Mouse (Mus musculus): ENCODE data around the gene Aff1. TPM values are rescaled to one million over a fixed set of nuclear protein-coding genes. Genes with fewer than 3 reads are reported as not detected.
A peak's percentile ranks its signal among the peaks of the same experiment; 100 is the strongest.

Gene Aff1
- total RNA-seq, 2 experiments from 2014 or later, result 34.1 to 86.8 TPM

DNA sequence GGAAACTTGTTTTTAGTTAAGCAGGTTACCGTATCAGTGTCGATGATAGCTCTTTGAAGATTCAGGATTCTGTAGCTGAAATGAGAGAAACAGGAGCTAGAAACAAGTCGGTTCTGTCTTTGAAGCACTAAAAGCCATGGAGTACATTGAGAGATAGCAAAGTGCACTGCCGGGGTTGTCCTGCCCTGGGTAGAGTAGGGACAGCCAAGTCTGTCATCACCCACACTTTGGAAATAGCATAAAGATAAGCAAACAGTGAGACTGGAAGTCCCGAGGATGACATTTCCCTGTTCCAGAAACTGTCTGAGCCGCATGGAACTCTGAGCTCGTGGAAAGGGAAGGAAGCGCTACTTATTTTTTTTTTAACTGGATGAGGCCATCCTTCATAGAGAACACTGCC lies 136.6 kb downstream of the Aff1 start:
- ATAC-seq (replicated peaks; ENCODE audit: poor library complexity), result no peak

DNA sequence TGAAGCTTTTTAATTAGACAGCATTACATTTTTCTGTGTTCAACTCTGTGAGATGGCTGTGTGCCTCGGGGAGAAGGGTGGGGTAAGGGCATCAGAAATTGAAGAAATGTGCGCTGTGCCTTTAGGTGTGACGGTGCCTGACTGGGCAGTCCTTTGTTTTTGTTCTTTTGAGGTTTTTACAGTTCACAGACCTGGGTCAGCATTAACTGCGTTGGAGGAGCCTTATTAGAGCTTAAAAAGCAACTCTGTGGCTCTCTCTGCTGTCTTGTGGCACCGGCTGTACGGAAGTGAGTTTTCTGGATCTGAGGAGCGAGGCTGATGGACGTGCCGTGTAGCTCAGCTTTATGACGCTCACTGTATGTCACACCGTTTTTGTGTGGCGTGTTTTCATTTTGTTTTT lies 137.0 kb downstream of the Aff1 start:
- ATAC-seq (replicated peaks; ENCODE audit: poor library complexity), result no peak

DNA sequence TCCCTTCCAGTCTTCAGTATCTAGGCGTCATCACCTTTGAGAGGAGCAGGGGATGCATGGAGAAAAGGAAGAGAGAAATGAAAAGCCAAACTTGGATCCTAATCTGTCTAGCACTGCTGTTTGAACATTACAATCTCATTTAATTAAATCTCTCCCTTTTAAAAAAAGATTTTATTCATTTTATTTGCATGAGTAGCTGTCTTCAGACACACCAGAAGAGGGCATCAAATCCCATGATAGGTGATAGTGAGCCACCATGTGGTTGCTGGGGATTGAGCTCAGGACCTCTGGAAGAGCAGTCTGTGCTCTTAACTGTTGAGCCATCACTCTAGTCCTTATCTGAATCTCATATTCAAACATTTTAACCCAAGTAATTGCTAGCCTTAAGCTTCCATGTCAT lies 138.7 kb downstream of the Aff1 start:
- ATAC-seq (replicated peaks; ENCODE audit: poor library complexity), result no peak

DNA sequence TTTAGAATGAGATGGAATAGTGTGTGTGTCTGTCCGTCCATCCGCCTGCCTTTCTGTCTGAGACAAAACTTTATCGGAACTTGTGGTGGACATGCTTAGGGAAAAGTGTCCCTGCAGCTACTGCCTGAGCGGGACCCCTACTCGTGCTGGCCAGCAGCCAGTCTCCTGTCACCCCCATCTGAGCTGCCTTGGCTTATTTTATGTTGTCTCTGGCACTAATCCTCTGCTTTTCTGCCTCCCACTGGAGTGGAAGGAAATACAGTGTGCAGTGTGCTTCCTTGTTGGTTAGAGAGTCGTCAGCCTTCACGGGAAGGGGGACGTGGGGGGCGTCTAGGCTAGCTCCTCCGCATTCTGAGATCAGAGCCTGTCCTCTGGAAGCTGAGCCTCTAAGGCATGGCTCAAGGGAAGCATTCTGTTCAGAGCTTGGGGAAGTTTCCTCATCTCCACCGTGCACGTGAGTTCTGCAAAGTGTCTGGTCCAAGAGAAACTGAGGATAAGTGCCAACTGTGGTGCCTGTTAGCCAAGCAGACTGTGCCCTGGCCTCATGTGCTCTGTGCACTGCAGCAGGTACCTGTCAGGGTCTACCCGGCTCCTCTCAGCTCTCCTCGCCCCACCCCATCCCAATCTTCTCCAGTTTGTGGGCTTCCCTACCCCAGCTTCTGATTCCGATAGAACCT lies 143.4 kb downstream of the Aff1 start:
- ATAC-seq (replicated peaks; ENCODE audit: poor library complexity), result no peak

- no peak for ATAC-seq (replicated peaks; ENCODE audit: poor library complexity)
Observed at GRCm38 (mm10) chr5:103836148-103836784, 144.1 kb downstream of the Aff1 start.

DNA sequence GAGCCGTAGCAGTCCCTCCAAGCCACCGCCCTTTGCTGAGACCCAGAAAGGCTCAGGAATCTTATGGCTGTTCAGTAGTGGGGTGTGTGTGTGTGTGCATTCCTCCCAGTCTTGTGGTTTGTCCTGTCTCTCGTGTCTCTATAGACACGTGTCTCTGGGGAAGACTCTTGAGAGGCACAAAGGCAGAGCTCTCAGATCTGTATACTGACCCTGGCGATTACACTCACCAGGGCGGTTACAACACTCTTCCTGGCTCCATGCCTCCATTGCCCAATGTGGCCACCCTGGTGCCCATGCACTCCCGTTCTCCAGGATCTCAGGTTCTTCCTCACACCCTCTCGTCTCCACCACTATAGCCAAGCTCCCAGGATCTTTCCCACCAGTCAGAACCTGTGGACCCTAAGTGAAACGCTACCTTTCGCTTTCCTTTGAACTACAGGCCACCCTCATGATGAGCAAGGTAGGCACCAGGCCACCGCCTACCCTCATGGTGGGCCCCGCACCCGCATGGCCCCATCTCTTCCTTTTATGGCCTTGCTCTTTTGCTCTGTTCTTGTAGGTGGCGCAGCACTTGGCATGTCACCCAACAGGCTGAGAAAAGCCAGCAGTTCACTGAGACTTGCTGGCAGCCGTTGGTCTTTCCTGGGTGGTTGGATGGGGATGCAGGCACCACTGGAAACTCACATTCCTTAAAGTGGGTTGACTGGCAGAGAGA lies 146.5 kb downstream of the Aff1 start:
- ATAC-seq (replicated peaks; ENCODE audit: poor library complexity), result peak; percentile 73

GRCm38 (mm10) chr5:103839265-103839626 lies 147.1 kb downstream of the Aff1 start:
- no peak for ATAC-seq (replicated peaks; ENCODE audit: poor library complexity)

GRCm38 (mm10) chr5:103843938-103844337 lies 151.8 kb downstream of the Aff1 start:
- ATAC-seq (replicated peaks; ENCODE audit: poor library complexity), result peak; percentile 64

- no peak for ATAC-seq (replicated peaks; ENCODE audit: poor library complexity)
Observed at GRCm38 (mm10) chr5:103845418-103846153, 153.4 kb downstream of the Aff1 start.

DNA sequence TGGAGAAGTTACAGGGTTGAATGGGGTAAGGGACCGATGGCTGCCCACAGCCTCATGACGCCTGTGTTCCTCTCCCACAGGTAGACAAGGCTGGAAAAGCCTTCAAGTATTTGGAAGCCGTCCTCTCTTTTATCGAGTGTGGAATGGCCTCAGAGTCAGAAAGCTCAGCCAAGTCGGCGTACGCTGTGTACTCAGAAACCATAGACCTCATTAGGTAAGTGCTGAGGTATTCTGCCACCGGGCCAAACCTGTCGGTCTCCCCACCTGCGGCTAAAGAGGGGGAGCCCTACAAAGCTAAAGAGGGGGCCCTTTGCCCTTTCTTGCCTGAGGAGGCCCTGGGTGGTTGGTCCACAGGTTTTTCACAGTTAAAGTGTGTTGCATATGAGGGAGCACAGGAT lies 154.0 kb downstream of the Aff1 start:
- no peak for ATAC-seq (replicated peaks; ENCODE audit: poor library complexity)

DNA sequence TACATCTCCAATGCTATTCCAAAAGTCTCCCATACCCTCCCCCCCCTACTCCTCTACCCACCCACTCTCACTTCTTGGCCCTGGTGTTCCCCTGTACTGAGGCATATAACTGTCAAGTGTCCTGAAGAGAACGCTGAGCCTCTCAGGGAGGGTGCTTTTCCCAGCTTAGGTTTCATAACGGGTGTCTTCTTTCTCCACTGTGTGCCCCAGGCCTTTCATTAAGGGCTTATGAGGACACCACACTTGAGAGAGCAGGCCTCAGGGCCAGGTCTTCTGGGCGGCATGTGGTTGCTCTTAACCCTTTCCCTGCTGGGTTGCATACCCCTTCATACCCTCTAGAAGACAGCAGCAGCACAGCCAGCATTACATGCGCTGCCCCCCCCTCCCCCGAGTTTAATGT lies 154.4 kb downstream of the Aff1 start:
- no peak for ATAC-seq (replicated peaks; ENCODE audit: poor library complexity)

GRCm38 (mm10) chr5:103848546-103848945 lies 156.4 kb downstream of the Aff1 start:
- ATAC-seq (replicated peaks; ENCODE audit: poor library complexity), result no peak

DNA sequence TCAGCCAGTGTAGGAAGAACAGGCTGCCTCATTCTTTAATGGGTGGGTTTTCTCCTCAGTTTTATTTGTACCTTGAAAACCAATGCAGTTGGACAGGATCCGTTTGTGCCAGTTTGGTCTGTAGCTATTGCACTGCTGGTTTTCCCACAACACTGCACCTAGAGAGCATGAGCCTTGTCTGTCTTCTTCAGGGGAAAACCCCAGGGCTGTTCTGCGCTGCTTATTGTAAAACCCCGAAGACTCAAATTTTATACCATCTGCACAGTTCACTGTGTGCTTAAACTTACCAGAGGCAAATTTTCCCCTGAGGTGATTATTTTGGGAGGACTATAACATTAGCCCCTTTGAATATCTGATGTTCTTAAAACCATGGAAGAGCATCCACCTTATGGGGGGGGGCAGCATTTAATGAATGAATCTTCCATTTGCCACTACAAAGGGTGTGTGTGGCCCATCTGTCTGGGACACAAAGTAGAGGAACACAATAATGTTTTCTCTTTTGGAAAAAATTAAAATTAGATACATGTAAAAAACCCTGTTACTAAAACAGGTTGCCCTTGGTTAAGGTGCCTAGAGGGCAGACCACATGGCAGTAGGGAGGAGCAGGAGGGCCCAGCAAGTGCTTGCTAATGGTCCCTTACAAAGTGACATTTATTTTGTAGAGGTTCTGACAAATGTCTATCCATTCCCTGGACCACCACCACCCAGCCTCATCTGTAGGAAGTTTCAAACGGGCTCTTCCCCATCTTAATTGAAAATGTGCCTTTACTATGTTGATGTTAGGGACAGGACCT lies 160.8 kb downstream of the Aff1 start:
- no peak for ATAC-seq (replicated peaks; ENCODE audit: poor library complexity)

- peak; percentile 35 for ATAC-seq (replicated peaks; ENCODE audit: poor library complexity)
Observed at GRCm38 (mm10) chr5:103854041-103854806, 162.1 kb downstream of the Aff1 start.

- no peak for ATAC-seq (replicated peaks; ENCODE audit: poor library complexity)
Observed at GRCm38 (mm10) chr5:103854807-103855194, 162.6 kb downstream of the Aff1 start.

DNA sequence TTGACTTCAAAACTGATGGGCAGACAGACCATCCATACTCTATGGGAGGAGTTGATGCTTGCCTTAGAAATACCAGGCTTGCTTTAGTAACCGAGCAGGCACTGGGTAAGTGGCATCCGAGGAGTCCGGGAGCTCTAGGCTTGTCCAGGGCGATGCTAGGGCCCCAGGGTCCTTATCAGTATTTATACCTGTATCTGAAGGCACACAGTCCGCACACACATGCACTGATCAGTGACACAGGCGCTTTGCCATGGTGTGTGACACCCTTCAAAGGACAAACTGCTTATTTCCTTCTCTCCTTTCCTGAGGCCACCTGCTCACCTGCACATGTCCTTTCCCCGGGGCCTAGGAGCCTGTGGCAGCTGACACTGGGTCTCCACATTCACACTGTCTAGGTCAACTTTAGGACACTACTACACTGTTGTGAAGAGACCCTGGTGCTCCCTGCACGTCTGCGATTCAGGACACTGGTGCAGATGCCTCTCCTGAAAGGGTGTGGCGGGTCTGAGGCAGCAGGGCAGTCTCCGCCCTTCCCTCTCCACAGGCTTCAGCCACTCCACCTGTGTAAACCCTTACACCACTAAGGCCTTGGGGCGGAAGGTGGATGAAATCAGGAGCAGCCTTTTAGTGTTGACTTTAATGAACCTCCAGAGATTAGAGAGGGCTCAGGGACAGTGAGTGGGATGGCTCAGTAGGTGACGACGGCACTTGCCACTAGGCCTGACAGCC lies 163.5 kb downstream of the Aff1 start:
- ATAC-seq (replicated peaks; ENCODE audit: poor library complexity), result no peak

DNA sequence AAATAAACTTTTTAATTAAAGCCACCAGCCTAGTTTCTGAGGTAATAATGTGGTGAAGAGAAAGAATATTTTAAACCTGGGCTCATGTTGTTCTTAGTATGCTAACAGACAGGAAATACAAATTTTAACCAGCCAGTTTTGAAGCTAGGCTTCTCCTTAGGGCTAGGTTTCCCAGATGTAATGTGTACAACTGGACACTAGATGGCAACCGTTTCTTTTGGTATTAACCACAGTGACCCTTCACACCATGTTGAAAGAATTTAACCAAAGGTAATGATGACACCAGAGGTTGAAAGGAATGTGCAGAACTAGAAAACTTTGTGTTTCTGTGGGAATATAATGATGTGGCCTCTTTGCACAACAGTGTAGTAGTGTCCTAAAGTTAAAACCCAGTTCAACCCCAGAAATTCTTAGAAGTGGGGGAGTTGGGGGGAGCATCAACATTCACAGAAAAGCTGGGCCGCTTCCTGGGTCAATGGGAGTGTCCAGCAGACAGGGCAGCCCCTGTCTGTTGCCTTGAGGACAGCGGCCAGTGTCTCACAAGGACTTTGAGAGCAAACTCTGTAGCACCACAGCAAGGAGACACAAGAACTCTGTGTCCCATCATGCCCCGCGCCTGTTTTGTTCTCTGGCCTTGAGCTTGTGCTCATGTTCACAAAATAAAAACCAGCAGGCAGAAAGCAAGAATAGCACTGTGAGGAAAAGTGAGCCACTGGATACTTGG lies 164.3 kb downstream of the Aff1 start:
- peak; percentile 84 for ATAC-seq (replicated peaks; ENCODE audit: poor library complexity)

GRCm38 (mm10) chr5:103857151-103857550 lies 165.0 kb downstream of the Aff1 start:
- ATAC-seq (replicated peaks; ENCODE audit: poor library complexity), result no peak

- ATAC-seq (replicated peaks; ENCODE audit: poor library complexity), result no peak
Observed at GRCm38 (mm10) chr5:103860622-103861021, 168.4 kb downstream of the Aff1 start.
